ENCODE assay signal across 9 mouse cellular contexts in the genomic region with DNA sequence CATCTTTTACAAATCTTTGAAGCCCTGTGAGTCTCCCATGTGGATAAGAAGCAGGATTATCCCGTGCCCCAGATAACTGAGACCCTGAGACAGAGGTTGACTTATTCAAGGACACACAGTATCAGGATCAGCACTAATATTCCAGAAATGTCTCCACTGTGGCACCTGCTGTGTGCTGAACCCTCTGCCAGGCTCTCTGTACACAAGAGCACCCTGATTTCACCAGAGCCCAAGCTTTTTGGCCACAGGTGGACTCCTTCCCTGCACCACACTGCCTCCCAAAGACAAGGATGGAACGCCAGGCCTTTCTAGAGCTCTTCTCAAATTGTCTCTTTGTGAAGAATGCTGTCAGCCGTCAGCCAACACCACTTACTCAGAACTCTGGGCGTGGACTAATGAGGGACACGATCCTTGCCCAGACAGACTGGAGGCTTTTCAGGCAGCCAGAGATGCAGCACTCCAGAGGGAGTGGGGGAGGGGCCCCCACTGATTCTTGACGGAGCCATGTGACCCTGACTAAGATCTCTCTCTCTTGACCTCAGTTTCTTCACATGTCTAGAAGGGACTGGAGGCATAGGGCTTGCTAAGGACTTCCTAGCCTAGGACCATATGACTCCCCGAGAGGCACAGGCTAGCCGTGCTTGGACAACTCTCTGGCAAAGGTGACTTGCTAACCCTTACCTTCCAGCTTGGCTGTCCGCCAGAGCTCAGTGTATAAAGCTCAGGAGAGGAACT.
DNase-seq lines count a peak whose midpoint lies in the region.
"Had no signal": no experiment of that assay in that cellular context is flagged by ENCODE, and none has a peak within 500 bp of the region (broad histone marks: within the 10 kb centered on the region; RNA-seq: fewer than 3 reads in every experiment).

No protein-coding gene starts in this region.

- DNase-seq in adrenal gland, adult 2 months = peak; percentile 10
- no peak for DNase-seq in adrenal gland, postnatal 25 days
- DNase-seq in R1 (ENCODE audit: low read depth, low spot score) = peak; percentile 44
- DNase-seq in heart, adult 8-10 months (ENCODE audit: low spot score) = peak; percentile 80
- peak; percentile 64 to 71 for DNase-seq in kidney, postnatal 25 days
- DNase-seq in retina, embryonic 14.5 days (ENCODE audit: low spot score) = peak; percentile 58
- DNase-seq in cerebellum, adult 9-11 months = no peak
- DNase-seq in thymus, postnatal 25 days = no peak
- DNase-seq: liver, embryonic 13.5 days had no signal

Comparison
In these comparisons a context has a peak if more than half of its experiments do, and no peak if none do; other contexts are left out.
1. DNase-seq: peak in adrenal gland, adult 2 months (single experiment), R1 (single experiment), heart, adult 8-10 months (single experiment), kidney, postnatal 25 days (2 of 2) and retina, embryonic 14.5 days (single experiment); none in adrenal gland, postnatal 25 days (single experiment), cerebellum, adult 9-11 months (single experiment) and thymus, postnatal 25 days (single experiment).